Mouse (Mus musculus) ES-Bruce4 (cell line): ENCODE data around the gene Bcl11a.

Experiments
- EP300 ChIP-seq: IDR thresholded peaks from 2 replicates; pipeline ENCODE4 v1.6.1; 2011; ENCODE audit warnings: low read depth, low read length; ENCODE audit not compliant: insufficient read depth
- POLR2A ChIP-seq: IDR thresholded peaks from one replicate; pipeline ENCODE4 v1.8.1; 2011; ENCODE audit warnings: low read length; ENCODE audit not compliant: insufficient read depth

DNA sequence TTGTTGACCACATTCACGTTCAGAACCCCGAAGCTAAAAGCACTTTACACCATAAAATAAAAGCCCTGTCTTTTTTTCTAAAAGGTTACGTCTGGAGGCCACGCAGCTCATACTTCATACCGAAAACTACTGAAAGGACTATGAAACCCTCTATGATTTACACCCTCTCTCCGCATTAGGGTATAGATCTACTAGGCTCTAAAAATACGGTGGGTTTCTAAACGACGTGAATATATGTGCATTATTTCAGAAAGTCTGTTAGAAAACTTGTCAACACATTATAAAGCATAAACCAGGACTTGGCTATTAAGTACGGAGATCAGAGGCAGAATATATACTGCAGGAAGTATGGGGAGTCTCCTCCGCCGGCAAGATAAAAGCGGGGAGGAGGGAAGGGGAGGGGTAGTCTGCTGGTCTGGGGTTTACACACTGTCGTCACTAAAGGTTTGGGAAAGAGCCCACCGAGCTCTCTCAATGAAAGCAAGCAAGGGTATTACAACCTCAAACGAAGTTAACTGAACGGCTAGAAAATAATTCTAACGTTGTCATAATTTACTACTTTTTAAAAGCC lies 3.8 kb upstream of the Bcl11a start:
- TF ChIP-seq POLR2A: no peak
- TF ChIP-seq EP300: no peak
